Mouse (Mus musculus) forelimb bud, embryonic 11.5 days (tissue): ENCODE measurements around the gene Gm11541.

Source experiments
- DNase-seq: peaks from one replicate; pipeline ENCODE4 v3.0.0-alpha.2; 2012; ENCODE audit warnings: low read depth, low spot score

Gm11541 gene

DNA sequence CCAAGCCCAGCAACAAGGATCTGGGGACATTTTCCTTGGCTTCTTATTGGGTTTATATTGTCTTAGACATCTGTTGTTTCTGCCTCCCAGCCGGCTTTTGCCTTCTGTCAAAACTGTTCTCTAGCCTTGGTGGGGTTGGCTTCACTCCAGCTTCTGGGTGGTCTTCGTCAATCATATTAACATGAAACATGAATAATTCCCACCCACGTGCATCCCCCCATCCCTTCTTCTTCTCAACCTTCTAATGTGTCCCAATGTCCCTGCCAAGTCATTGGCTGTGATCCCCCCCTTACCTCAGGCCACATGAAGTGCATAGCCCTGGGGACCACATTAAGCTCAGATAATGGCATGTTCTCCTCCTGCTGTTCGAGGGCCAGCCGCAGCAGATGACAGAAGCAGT, at the start of gene Gm11541:
TSS of gene Gm11541 (minus strand) at position 28 of the 400 bp plus-strand sequence.
- DNase-seq, result no peak

DNA sequence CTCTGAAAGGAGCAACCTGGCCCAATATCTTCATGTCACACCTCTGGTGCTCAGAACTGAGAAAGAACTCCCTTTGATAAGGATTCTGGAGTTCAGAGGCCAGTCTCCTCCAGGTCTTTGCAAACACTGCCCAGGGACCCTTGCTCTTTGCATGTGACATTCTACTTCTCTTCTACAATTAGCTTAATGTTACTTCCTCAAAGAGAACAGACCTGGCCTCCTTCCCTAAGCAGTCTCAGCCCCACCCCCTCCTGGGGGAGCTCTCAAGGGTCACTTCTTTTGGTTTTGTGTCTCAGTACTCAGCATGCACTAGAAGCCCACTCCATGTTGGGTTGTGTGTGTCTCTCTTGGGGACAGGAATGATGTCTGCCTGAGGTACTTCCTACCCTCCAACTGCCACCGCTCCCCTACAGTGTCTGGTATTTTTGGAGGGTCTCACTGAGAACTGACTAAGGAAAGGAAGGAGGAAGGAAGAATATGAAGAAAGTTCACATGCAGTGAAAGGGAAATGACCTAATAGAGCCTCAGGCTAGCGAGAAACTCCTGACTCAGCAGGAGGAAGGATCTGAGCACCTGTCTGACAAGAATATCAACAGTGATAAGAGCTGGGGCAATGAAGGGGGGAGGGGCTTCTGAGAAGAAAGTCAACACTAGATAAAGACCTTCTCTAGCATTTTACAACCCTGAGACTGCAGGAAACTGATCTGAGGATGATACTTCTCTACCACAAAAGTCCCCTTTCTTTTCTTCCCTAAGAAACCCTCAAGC, 48.8 kb upstream of the Gm11541 start:
- DNase-seq, result no peak

DNA sequence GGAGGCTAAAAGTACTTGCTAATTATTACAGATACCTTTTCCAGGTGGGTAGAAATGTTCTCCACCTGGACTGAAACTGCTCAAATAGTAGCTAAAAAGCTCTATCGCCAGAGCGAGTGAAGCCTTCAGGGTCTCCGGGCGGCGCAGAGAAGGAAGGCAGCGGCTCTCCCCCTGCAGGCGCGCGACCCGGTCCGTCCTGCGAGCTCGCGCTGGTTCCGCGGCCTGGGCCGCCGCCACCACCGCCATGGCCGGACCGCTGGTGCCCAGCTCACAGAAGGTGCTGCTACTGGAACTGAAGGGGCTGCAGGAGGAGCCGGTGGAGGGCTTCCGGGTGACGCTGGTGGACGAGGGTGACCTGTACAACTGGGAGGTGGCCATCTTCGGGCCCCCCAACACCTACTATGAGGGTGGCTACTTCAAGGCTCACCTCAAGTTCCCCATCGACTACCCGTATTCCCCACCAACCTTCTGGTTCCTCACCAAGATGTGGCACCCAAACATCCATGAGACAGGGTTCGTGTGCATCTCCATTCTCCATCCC, 37.5 kb upstream of the Gm11541 start, which contains the start of gene Cdc34b:
TSS of gene Cdc34b (plus strand) at position 51 of the 541 bp plus-strand sequence.
- DNase-seq, result no peak

DNA sequence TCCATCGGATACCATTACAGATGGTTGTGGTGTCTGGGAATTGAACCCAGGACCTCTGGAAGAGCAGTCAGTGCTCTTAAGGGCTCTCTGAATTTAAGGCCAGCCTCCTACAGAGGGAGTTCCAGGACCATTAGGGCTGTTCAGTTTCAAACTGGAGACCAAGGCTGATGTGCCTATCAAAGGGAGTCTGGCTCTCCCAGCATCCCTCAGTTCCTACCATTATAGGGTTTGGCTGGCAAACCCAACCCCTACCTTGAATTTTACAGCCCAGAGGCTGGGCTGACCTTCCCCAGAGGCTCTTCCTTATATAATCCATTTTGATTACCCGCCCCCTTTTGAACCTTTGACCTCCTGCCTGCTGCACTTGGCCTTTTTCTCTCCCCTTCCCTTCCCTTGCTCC, 31.4 kb upstream of the Gm11541 start:
- no peak for DNase-seq

DNA sequence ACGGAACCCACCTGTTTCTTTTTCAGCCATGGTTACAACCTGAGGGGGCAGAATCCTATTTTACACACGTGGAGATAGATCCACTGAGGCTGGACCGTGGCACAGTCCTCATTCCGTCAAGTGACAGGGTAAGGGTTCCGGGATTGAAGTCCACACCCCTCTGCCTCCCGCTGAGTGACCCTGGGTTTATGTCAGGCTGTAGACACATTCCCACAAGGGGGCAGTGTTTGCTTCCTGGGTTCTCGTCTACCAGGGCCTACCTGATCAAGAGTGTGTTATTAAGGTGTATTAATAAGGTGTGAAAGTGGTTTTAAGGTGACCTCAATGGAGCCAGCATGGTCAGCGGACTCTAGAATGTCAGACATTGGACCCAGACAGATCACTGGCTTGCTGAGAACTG, 28.5 kb upstream of the Gm11541 start:
- no peak for DNase-seq

DNA sequence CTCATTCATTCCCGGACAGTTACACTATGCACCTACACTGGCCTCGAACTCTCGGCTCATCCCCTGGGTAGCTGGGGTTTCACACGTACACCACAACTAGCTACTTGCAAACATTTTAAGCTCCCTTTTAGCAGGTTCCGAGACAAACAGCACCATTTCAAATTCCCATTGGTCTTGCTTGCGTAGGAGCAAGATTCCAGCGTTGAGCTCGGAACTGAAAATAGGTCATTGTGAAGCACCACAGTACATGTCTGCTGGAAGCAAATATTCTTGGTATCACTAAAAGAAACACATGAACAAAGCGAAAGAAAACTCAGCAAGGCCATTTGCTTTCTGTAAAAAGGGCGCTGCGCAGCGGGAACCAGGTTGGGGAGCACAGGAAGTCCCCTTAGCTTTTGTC, 26.9 kb upstream of the Gm11541 start:
- DNase-seq, result no peak

DNA sequence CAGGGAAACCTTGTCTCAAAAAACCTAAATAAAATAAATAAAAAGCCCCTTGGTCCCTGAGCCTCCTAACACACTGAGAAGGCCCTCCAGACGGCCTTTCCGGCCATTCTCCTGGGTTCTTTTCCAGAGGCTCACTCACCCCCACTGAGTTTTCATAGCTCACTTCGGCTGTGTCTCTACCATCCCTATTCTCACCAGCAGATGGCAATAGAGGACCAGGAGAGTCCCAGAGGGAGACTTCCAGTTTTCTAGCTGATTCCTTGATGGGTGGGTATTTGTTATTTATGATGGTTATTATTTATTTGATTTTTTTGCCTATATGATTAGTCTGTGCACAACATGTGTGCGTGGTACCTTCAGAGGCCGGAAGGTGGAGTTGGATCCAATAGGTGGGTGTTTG, 26.0 kb upstream of the Gm11541 start:
- peak; percentile 72 for DNase-seq

DNA sequence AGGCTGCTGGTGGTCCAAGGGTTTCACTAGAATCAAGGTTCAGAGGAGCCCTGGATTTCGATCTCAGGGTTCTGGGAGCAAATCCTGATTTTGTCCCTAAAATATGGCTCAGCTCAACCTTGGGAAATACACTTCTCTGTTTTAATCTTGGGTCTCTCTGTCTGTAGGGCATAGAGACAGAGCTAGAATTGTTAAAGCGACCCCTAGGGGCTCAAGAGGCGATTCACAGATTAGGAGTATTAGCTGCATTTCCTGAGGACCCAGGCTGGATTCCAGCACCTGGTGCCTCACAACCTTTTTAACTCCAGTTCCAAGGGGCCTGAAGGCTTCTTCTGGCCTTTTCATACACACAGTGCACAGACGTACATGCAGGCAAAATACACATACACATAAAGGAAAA, 25.3 kb upstream of the Gm11541 start:
- DNase-seq, result no peak

DNA sequence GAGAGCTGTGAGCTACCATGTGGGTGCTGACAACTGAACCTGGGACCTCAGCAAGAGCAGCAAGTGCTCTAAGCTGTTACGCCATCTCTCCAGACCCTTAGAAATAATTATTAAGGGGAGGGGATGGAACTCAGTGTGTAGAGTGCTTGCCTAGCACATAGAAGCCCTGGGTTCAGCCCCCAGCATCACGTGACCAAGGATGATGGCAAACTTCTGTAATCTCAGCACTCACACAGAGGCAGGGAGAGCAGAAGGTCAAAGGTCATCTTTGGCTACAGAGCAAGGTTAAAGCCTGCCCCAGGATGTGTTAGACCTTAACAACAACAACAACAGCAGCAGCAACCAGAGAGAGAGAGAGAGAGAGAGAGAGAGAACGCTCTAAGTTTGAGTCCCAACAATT, 24.2 kb upstream of the Gm11541 start:
- DNase-seq, result no peak

DNA sequence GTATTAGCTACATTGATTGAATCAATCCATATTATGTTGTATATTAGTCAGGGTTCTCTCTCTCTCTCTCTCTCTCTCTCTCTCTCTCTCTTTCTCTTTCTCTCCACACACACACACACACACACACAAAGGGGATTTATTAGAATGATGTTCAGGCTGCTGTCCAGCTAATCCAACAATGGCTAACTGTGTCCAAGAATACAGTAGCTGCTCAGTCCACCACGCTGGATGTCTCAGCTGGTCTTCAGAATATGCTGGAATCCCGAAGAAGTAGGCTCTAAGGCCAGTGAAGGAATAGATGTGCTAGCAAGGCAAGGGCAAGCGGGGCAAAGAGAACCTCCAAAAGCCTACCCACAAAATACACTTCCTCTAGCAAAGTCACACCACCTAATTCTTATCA, 23.0 kb upstream of the Gm11541 start:
- DNase-seq, result no peak

DNA sequence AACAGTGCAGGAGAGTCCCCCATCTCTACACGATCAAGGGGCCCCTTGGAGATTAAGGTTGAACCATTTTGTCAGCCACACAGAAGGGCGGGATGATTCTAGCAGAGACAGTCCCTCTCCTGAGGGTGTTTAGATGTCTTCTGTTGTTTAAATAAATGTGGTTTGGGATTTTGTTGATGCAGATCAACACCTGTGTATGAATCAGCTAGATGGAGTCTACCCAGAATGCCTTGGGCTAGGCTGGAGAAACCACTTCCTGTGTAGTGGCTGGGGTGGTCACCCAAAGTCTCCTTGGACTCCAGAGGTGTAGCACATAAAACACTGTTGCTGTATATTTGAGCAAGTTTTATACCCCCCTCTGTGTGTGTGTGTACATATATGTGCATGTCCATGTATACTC, 14.9 kb upstream of the Gm11541 start:
- no peak for DNase-seq

DNA sequence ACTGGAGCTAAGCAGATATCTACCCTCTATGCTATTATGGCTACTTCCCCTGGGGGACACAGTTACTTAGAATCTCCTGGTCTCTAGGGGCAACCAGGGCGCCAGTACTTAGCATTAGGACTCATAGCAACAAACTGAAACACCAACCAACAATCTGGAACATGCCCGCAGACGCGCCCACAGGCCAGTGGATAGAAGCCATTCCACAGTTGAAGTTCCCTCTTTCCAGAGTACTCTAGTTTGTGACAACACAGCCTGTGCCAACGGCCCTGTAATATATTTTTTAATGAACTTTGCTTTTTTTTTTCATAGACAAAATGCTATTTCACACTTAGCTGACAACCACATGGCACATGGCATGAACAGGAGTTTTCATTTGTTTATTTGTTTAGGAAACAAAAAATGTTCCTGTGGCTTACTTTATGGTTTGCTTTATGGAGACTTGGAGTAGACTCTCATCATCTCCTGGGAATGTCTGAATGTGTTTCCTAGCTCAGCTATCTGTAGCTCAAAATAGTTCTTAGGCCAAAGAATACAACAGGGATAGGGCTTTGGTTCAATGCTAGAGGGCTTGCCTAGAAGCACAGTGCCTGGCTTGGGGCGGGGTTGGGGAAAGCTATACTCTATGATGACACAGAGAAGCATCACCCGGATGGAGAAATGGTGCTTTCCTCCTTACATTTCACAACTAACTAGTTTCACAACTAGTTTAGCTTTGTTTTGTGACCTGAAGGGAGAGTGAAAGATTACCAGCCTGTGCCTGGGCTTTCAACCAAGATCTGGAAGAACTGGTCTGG, 14.0 kb upstream of the Gm11541 start:
- DNase-seq, result no peak

DNA sequence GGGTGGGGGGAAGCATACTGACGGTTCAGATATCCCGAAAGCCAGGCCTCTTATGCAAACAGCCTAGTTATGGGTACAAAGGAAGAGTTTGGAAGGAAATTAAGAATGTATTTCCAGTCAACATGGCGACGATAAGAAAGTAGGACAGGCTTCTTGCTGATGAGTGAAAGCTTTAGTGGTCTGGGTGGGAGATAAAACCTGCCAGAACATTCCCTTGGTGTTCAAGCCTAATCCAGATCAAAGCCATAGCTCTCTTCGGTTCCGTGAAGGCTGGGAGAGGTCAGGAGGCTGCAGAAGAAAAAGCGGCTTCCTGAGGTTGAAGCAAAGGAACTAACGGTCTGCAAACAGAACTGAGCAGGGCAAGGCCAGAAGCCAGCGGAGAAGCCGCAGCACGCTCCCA, 12.9 kb upstream of the Gm11541 start:
- DNase-seq, result no peak

DNA sequence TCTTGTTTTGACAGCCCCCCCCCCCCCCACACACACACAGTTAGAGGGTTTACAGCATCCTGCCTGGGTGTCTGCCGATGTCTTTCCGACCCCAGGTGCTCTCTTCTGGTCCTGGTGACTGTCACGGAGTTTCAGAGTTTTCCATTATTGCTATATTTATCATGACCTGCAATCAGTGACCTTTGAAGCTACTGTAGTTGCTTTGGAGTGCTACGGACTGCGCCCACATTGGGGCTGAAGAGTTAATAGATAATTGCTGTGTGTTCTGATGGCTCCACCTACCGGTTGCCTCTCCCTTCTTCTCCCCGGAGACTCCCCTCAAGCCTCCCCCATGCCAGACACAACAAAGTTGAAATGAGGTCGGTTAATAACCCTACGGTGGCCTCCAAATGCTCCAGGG, 12.5 kb upstream of the Gm11541 start:
- no peak for DNase-seq

DNA sequence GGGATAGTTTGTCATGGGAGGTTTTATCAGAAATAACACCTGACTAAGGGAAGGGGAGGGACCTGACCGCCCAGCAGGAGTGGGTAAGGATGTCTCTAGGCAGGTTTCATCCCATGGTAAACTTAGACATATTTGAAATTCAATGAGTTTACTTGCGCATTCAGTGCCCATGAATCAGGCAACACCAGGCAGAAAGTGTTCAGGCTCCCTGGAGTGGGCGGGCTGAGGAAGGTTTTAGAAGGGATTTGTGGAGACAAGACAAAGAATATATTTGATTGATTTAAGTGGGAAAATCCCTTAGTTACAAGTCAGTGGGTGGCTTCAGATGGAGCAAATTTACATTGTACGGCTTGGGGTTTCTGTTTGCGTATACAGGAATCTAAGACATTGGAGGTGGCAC, 11.3 kb upstream of the Gm11541 start:
- no peak for DNase-seq

DNA sequence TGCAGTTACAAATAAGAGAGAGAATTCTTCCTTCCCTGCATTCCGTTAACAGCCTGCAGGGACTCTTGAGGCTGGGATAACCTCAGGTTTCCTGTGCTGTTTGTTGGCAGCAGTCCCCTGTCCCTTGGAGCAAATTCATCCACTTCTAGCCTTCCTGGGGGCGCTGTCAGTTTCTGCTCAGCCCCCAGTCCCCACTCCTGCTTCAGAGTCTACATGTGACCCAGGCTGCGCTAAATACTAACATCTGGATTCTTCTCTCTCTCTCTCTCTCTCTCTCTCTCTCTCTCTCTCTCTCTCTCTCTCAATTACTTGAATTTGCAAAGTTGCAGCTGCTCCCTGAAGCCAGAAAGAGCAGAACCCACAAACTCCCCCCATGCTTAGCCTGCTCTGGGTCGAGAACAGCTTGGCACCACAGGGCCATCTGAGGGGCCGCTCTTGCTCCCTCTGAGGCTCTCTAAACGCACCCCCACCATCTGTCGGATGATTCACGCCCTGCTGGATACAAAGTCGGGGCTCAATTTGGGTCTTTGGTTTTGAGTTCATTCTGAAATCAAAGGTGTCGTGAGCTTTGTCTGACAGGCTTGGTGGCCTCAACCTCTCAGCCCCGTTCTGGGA, 9.1 kb upstream of the Gm11541 start:
- no peak for DNase-seq

DNA sequence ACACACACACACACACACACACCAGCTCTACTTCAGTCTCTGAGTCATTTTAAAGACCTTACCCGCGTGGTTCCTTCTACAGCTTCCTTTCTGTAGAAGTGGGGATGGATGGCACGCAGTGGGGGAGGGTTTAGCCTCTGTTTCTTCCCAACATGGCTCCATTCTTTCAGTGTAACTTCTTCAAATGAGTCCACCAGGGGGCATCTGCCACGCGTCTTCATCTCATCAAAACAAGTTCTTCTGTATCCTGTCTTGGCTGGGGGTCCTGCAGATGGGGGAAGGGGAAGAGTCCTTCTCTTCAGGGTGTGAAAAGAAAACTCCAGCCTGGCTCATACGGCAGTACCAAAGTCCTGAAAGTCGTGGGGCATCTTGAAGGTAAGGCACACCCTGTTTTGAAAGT, 279 bp downstream of the Gm11541 start:
- DNase-seq, result no peak

DNA sequence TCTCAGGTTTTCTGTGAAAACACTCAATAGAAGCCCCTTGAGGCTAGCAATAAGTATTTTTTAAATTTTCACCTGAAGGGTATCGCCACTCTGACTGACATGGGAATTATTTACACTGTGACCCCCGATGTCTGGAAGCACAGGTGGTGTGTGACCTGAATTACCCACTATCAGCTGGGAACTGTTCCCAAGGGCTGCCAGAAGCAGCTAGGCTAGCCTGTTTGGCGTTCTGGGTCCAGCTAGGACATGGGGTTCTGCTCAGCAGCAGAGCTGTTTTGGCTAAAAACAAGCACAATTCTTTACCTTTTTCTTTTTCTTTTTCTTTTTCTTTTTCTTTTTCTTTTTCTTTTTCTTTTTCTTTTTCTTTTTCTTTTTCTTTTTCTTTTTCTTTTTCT, 2.1 kb downstream of the Gm11541 start:
- DNase-seq, result no peak

DNA sequence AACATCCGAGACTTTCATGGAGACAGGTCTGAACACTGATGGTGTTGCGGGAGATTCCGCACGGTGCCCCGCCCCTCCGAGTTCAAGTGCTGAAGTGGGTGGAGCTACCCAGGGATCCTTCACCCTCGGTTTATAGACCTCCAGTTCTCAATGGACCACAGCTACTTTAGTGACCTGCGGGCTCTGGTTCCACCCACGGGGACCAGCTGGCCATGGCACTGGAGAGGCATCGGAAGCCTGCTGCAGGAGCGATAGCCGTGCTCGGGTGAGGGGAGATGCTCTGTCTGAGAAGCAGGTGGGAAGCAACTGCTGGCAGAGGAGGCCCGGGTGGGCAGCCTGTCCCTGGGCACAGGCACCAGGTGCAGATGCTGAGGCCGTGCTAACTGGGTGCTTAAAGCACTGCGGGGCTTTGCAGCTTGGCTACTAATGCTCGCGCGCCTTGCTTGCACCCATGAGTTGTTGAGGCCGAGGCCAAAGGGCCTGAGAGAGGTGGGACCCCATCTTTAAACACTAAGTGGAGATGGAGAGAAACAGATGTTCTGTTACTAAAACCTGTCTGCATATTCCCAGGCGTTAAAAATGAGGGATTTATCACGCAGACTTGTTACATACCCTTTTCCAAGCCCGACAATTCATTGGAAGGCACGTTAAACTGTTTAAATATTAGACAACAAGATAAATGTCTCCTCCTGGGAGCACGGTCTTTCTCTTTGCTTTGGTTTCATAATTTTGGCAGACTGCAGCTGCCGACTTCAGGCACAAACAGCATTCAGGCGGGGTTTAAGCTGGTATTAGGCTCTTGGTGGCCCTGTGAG, 2.7 kb downstream of the Gm11541 start:
- DNase-seq, result no peak

DNA sequence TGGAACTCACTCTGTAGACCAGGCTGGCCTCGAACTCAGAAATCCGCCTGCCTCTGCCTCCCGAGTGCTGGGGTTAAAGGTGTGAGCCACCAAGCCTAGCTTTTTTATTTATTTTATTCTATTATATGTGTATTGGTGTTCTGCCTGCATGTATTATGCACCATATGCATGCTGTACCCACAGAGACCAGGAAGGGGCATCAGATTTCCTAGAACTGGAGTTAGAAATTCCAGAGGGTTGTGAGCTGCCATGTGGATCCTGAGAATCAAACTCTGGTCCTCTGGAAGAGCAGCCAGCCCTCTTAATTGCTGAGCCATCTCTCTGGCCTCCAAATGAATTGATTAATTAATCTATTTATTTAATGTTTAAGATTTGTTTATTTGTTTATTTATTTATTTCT, 4.9 kb downstream of the Gm11541 start:
- DNase-seq, result no peak

DNA sequence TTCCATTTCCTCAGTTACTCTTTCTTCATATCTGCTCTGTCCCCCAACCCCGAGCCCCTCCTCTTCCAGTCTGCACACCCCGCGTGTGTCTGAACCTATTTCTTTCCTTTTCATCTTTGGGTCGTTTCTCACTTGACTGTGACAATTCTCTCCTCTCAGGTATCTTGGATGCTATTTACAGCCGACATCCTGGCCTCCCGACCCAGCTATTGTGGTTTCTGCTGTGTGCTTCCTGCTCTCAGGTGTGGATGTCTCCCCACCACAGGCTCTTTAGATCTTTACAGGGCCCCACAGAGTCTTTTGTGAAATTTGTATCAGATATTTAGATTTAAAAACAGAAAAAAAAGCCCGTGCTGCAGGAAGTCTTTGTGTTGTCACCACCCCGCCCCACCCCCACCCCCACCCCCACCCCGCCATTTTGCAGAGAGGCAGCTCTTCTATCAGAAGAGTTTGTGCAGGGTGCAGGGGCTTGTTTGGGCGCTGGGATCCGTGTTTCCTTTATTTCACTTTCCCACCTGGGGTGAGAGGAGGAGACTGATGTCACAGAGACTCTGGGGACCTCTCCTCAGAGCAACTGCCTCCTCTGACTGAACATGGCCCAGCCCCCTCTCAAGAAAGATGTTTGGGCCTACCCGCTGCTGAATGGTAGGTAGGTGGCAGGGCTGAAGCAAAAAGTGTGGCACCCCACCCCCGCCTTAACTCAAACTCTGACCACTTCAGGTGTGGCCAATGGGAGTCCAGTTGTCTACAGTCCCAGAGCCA, 6.4 kb downstream of the Gm11541 start:
- no peak for DNase-seq
